Mouse (Mus musculus) adrenal gland, adult 18-20 months (tissue): Measurements from ENCODE around the gene Prr11. TPM values are rescaled to one million over a fixed set of nuclear protein-coding genes. Genes with fewer than 3 reads are reported as not detected.

ENCODE experiments used
- DNase-seq, 2 experiments: peaks; one replicate each; pipeline ENCODE4 v3.0.0; 2021 to 2022; ENCODE audit warnings: low spot score in 2 of 2
- long read RNA-seq, 2 experiments: library from polyadenylated mRNA; stranded (forward); transcript quantifications; one replicate each; pipeline ENCODE4 v2.0.0; 2021
- total RNA-seq, 2 experiments: library from RNA; stranded (reverse); gene quantifications; 1 replicate in 1 of 2; 2 replicates in 1 of 2; pipeline ENCODE4 v1.2.3; 2021

Gene Prr11
- total RNA-seq = under 1 TPM; 0.46 to 0.58 TPM
- long read RNA-seq, experiment 1 = 0 reads
- long read RNA-seq, experiment 2, partial matches to known transcripts = 0 of 1 reads
- long read RNA-seq, experiment 2, other reads (novel, unspliced or antisense) = 1 of 1 reads

GRCm38 (mm10) chr11:87108409-87108754, at the start of gene Prr11:
Prr11 (minus strand) TSS chr11:87108708.
- DNase-seq = no peak

DNA sequence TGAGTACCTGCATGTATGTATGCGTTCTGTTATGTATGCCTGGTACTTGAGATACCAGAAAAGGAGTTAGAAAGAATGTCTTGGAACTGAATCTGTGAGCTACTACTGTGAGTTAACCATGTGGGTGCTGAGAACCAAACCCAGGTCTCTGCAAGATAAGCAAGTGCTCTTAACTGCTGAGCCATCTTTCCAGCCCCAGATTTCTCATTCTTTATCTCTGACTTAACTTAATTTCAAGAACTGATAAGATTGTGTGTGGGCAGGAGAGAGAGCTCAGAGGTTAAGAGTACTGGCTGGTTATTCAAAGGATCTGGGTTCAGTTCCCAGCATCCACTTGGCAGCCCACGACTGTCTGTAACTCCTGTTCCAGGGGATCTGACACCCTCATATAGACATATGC, 49.5 kb upstream of the Prr11 start:
- no peak for DNase-seq

DNA sequence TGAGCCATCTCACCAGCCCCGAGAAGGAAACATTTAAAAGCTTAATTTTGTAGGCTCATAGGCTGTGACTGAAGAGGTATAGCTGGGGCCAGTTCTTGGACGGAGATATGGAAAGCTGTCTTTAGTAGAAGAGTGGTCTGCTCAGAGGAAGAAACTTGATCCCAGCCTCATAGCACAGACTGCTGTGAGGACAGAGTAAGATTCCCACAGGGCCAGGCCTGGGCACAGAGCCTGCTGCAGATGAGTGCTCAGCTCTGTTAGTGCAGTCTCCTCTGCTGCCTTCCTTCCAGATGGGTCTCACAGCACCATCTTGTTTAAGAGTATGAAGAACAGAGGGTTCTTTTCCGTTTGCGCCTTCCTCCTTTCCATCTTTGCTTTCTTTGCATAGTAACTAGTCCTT, 27.7 kb upstream of the Prr11 start:
- DNase-seq = no peak

- DNase-seq = peak; percentile 83 to 85
Measured at GRCm38 (mm10) chr11:87126824-87127816, 18.6 kb upstream of the Prr11 start, which contains the start of gene Trim37. Trim37 (plus strand) TSS chr11:87127077.

- no peak for DNase-seq
Measured at GRCm38 (mm10) chr11:87126281-87126823, 17.8 kb upstream of the Prr11 start.

DNA sequence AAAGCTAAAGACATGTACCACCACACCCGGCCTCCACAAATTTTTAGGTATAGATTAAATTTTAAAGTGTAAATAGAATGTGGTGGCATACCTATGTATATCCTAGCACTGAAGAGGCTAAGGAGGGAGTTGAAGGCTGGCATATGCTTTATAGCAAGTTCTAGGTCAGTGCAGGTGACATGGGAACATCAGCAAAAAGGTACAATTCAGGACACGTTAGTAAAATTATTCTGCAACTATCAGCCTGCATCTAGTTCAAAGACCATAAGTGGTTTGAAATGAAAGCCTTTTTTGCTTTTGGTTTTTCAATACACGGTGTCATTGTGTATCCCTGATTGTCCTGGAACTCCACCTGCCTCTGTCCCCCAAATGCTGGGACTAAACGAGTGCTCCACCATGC, 17.1 kb upstream of the Prr11 start:
- no peak for DNase-seq

DNA sequence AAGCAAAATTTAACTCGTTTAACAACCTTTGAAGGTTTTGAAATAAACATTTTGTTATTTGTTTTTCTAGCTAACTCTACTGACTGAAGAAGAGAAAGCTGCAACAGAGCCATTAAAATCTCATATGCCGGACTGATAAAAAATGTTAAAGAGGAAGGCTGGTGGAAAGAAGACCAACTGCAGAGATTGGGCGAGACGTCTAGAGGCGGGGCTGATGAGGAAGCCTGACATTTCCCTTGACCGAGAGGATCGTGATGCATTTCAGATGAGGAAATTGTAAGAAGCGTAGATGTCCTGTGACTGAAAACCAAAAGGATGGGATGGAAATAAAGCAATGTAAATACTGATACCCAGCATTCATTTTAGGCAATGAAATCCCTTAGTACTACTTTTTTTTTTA, 13.4 kb upstream of the Prr11 start:
- DNase-seq = no peak

DNA sequence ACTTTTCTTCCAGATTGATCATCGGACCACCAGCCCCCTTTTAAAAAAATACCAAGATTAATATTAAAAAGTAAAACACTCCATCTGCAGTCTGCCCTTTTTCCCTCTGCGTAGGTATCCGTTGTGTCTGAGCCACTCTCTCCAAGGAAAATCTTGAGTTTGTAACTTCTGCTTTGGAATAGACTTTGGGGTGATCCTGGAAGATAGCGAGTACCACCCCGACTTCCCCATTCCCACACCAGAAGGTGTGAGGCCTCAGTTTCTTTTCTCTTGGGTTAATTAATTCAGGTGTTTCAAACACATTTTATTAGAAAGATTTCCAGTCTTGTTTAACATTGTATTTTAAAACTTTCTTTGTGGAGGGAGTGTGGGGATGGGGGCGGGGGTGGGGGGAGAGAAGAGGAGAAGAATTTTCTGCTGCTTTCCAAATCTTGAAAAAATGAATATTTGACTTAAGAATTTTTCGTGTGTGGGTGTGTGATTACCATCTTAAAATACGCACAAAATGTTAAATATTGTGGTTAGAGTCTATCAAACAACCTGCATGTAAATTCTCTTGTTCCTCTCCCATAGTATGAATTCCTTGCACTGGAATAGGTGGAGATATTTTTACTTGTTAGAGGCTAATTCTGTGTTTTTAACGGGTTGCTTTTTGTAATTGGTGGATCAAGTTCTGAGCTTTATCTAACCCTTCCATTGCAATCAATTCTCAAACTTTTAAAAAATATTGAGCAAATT, 1.8 kb upstream of the Prr11 start:
- no peak for DNase-seq

- peak; percentile 29 to 36 for DNase-seq
Measured at GRCm38 (mm10) chr11:87109519-87110171, 1.1 kb upstream of the Prr11 start.

- peak; percentile 88 to 91 for DNase-seq
Measured at GRCm38 (mm10) chr11:87108755-87109518, 429 bp upstream of the Prr11 start, which contains the start of gene Ska2. Ska2 (plus strand) TSS chr11:87109234.

DNA sequence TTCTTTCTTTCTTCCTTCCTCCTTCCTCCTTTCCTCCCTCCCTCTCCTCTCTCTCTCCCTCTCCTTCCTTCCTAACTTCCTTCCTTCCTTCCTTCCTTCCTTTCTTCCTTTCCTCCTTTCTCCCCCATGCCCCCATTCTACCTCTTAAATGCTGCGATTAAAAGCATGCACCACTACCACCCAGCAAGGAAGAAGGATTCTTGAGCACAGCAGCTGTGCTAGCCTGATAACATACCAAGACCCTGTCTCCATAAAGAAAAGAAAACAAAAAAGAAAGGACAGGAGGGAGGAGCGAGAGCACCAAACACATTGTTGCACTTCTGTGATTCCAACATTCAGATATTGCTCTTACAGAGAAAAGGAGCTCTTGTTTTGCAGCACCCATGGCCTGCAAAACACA, 21.4 kb downstream of the Prr11 start:
- no peak for DNase-seq

- DNase-seq = peak; percentile 74 to 75
Measured at GRCm38 (mm10) chr11:87086290-87086984, 22.1 kb downstream of the Prr11 start, which contains the start of gene Smg8. Smg8 (minus strand) TSS chr11:87086774.

DNA sequence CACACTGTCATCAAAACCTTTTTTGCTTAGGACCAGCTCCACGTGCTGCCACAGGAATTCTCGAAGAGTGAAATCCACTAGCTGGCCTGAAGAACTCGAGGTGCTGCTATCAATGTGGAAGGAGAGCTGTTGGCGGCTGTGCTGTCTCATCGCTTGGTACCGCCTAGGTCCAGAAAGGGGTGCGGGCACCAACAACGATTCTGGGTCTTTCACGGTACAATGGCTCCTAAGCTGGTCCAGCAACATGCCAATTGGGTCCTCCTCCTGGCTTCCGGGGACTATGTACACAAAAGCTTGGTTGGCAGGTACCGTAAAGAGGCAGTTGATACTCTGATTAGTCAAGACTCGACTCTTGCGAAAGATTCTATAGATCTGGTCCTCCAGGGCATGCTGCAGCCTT, 23.0 kb downstream of the Prr11 start:
- DNase-seq = no peak

- DNase-seq = no peak
Measured at GRCm38 (mm10) chr11:87083712-87084111, 24.8 kb downstream of the Prr11 start.

- DNase-seq = peak; percentile 79 to 82
Measured at GRCm38 (mm10) chr11:87073866-87074440, 34.6 kb downstream of the Prr11 start, which contains the start of gene Gdpd1. Gdpd1 (minus strand) TSS chr11:87074062.

DNA sequence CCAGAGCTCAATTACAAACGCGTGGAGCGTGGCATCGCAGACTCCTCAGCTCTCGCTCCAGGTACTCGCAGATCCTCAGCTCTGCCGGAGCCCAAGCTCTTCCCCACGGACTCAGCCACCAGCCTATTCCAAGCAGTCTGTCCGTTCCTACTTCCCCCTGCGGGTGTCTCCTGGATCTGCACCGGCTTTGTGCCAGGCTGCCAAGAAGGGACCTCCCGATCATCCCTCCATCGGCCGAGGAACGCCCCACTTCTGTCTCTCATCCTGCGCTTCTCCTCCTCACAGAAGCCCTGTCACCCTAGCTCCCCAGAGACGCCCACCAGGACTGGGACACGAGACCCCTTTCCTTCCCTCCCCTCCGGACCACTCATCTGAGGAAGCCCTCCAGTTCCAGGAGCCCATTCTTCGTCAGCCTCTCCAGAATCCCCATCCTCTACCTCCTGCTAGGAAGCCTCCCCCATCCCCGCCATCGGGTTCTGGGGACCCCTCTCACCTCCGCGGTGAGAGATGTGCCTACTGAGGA, 35.1 kb downstream of the Prr11 start:
- DNase-seq = peak; percentile 50 to 55

- no peak for DNase-seq
Measured at GRCm38 (mm10) chr11:87062087-87062486, 46.4 kb downstream of the Prr11 start.

- DNase-seq = no peak
Measured at GRCm38 (mm10) chr11:87060410-87060809, 48.1 kb downstream of the Prr11 start.

DNA sequence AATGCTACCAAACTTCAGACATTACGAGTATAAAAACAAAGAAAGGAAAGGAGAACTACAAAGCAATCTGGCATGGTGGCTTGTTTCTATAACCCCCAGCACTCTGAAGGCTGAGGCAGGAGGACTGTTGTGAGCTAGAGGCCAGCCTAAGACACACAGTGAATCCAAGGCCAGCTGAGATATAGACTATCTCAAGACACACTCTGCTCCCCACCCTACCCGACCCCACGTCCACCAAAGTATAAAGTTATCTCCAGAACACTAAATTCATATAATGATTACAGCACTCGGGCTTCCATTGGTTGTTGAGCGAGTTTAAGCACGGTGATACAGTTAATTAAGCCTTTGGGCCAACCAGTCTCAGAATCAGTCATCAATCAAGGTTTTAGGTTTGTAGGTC, 52.2 kb downstream of the Prr11 start:
- DNase-seq = no peak
